Mouse (Mus musculus) ES-CJ7 (cell line): ENCODE data around the gene Fshr.

Experiments used
- DNase-seq: peaks from one replicate; pipeline ENCODE4 v3.0.0; 2011; ENCODE audit warnings: low read depth, low spot score

Gene Fshr

GRCm38 (mm10) chr17:89034627-89035026 lies 165.8 kb downstream of the Fshr start:
- DNase-seq, result no peak

- no peak for DNase-seq
Observed at GRCm38 (mm10) chr17:89032981-89033380, 167.5 kb downstream of the Fshr start.

GRCm38 (mm10) chr17:89019518-89019917 lies 181.0 kb downstream of the Fshr start:
- DNase-seq, result no peak

GRCm38 (mm10) chr17:89017002-89017401 lies 183.5 kb downstream of the Fshr start:
- DNase-seq, result no peak

GRCm38 (mm10) chr17:89013691-89014090 lies 186.8 kb downstream of the Fshr start:
- DNase-seq, result no peak

GRCm38 (mm10) chr17:89009117-89009516 lies 191.4 kb downstream of the Fshr start:
- no peak for DNase-seq

GRCm38 (mm10) chr17:89008680-89009079 lies 191.8 kb downstream of the Fshr start:
- DNase-seq, result no peak

- no peak for DNase-seq
Observed at GRCm38 (mm10) chr17:89005959-89006358, 194.5 kb downstream of the Fshr start.

- no peak for DNase-seq
Observed at GRCm38 (mm10) chr17:88999907-89000306, 200.6 kb downstream of the Fshr start.

GRCm38 (mm10) chr17:88998243-88998642 lies 202.2 kb downstream of the Fshr start:
- no peak for DNase-seq

GRCm38 (mm10) chr17:88991238-88991637 lies 209.2 kb downstream of the Fshr start:
- no peak for DNase-seq

- no peak for DNase-seq
Observed at GRCm38 (mm10) chr17:88980708-88981355, 219.6 kb downstream of the Fshr start.

- DNase-seq, result no peak
Observed at GRCm38 (mm10) chr17:88974538-88974937, 225.9 kb downstream of the Fshr start.

- DNase-seq, result no peak
Observed at GRCm38 (mm10) chr17:88966028-88966427, 234.4 kb downstream of the Fshr start.

GRCm38 (mm10) chr17:88954011-88954410 lies 246.5 kb downstream of the Fshr start:
- DNase-seq, result peak; percentile 36

- no peak for DNase-seq
Observed at GRCm38 (mm10) chr17:88938153-88938681, 262.3 kb downstream of the Fshr start.

- DNase-seq, result no peak
Observed at GRCm38 (mm10) chr17:88937341-88938152, 262.9 kb downstream of the Fshr start.

- no peak for DNase-seq
Observed at GRCm38 (mm10) chr17:88936941-88937340, 263.5 kb downstream of the Fshr start.
